Mouse (Mus musculus): ENCODE results near the gene Ces1e.

The Ces1e gene

DNA sequence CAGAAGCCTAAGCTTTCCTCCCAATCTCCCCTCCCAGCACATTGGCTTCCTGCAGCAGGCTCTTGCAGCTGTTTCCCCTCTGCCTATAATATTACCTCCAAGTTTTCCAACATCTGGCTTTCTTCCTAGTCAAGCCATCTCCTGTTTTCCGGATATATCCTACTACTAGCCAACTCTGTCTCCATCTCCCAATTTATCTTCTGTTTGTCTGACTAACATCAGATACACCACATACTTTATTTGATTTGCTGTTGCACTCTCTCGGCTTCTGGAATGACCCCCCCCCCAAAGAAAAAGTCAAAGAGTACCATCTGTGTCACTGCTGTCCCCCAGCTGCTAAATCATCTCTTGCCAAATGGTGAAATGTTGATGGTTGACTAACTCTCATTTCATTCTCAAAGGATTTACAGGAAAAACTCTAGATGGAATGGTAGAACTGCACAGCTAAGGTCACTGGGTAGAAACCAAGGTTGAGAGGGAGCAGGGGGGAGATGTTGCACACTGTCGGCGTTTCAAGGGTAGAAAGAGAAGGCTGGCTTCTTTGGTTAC, 48.8 kb downstream of the Ces1e start:
- in situ Hi-C loops (cut with MboI; ENCODE audit: unreplicated experiment in 2 of 2): no loop called here

- in situ Hi-C loops (cut with MboI; ENCODE audit: unreplicated experiment in 2 of 2): no loop called here
Observed at GRCm38 (mm10) chr8:93176593-93176992, 52.8 kb downstream of the Ces1e start.

DNA sequence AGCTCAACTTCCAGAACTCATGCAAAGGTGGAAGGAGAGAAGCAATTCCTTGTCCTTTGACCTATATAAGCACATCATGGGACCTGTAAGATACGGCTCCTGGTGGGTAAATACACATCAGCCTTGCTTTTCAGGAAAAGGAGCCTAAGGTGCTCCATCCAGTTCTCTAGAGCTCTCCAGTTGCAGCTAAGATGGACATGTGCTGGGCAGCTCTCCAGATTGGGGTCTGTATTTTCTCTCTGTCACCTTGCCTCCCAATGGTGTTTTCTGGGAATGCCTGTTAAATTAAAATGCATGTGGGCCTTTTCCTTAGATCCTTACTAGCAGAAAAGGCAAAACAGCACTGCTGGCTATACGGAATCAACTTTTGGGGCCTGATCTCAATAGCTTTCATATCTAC, 54.9 kb downstream of the Ces1e start:
- in situ Hi-C loops (cut with MboI; ENCODE audit: unreplicated experiment in 2 of 2): no loop called here

- in situ Hi-C loops (cut with MboI; ENCODE audit: unreplicated experiment in 2 of 2): no loop called here
Observed at GRCm38 (mm10) chr8:93171846-93172590, 57.4 kb downstream of the Ces1e start.

DNA sequence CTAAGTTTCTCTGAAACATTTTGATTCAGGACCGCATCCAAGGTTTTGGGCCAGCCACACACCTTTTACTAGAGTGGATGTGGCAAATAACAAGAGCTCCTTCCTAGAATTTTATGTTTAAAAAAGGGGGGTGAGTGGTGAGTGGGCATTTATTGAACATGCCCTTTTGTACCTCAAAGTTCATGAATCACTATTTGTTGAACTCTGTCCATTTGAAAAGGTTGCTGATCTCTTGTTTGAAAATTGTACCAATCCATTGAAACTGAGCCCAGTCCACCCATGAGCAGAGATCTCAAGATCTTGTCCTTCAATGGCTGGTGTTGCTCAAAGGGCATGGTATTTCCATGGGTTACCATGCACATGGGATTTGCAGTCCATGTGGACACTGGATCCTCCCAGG, 66.1 kb downstream of the Ces1e start:
- in situ Hi-C loops (cut with MboI; ENCODE audit: unreplicated experiment in 2 of 2): no loop called here

GRCm38 (mm10) chr8:93151401-93151800, 78.0 kb downstream of the Ces1e start:
- in situ Hi-C loops (cut with MboI; ENCODE audit: unreplicated experiment in 2 of 2): no loop called here
